In the genomic region with DNA sequence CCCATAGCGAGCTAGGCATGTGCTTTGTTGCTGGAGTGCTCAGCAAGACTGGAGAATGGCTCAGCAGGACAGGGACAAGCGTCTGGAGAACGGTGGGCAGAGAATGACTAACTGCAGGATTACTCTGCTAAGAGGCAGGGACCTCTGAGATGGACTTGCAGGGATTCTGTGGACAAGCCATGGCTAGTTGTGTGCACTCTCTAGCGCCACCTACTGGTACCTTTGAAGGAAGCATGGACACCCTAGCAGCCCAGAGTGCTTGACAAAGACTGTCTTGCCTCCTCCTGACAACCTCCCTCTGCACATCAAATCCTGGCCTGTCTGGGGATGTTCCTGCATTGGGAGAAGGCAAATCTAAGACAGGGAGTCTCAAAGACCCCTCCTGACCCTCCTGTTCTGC, we compare ENCODE assay signal across 9 mouse cellular contexts.
DNase-seq lines count a peak whose midpoint lies in the region; TF ChIP-seq lines count a peak whose summit lies in the region.
"Had no signal": no experiment of that assay in that cellular context is flagged by ENCODE, and none has a peak within 500 bp of the region (broad histone marks: within the 10 kb centered on the region; RNA-seq: fewer than 3 reads in every experiment).

No protein-coding gene starts in this region.

- H3K27ac ChIP-seq in gastrocnemius, adult 2 months: no peak overlapping the region
- H3K27ac ChIP-seq: heart, embryonic 15.5 days had no signal

- H3K4me3 ChIP-seq in gastrocnemius, adult 2 months: no peak overlapping the region
- H3K4me3 ChIP-seq: heart, embryonic 15.5 days had no signal

- DNase-seq in adrenal gland, adult (ENCODE audit: inconsistent age in 2 of 2, low spot score in 1 of 2): peak; percentile 35 to 77
- DNase-seq in adrenal gland, postnatal 4 days (ENCODE audit: low spot score in 2 of 2): no peak
- peak; percentile 84 for DNase-seq in NIH3T3 (ENCODE audit: low read depth)
- peak; percentile 49 for DNase-seq in cerebellum, adult 9-11 months
- DNase-seq in gastrocnemius, adult 2 months: peak; percentile 46
- DNase-seq in kidney, postnatal 36 days: peak; percentile 29 to 67
- DNase-seq in lung, postnatal 36 days: peak; percentile 56
- peak; percentile 47 for DNase-seq in right cerebral cortex, postnatal 25 days

- intact Hi-C loops in gastrocnemius, adult 2 months (cut with DNase I): loop anchor here (5.0 kb wide), 1 partner anchor 109 kb away; no protein-coding TSS in a partner anchor

- TF ChIP-seq CTCF in gastrocnemius, adult 2 months (IDR thresholded peaks at IDR 0.05): peak; percentile 84

Comparison
In these comparisons a context has a peak if more than half of its experiments do, and no peak if none do; other contexts are left out.
1. DNase-seq: peak in adrenal gland, adult (2 of 2), NIH3T3 (single experiment), cerebellum, adult 9-11 months (single experiment), gastrocnemius, adult 2 months (single experiment), kidney, postnatal 36 days (2 of 2), lung, postnatal 36 days (single experiment) and right cerebral cortex, postnatal 25 days (single experiment); none in adrenal gland, postnatal 4 days (0 of 2).